Mouse (Mus musculus): Measurements from ENCODE around the gene Dennd4b. TPM values are rescaled to one million over a fixed set of nuclear protein-coding genes. Genes with fewer than 3 reads are reported as not detected.
A peak's percentile ranks its signal among the peaks of the same experiment; 100 is the strongest.

Dennd4b gene
- polyA plus RNA-seq, 2 experiments = 1.0 to 3.9 TPM

DNA sequence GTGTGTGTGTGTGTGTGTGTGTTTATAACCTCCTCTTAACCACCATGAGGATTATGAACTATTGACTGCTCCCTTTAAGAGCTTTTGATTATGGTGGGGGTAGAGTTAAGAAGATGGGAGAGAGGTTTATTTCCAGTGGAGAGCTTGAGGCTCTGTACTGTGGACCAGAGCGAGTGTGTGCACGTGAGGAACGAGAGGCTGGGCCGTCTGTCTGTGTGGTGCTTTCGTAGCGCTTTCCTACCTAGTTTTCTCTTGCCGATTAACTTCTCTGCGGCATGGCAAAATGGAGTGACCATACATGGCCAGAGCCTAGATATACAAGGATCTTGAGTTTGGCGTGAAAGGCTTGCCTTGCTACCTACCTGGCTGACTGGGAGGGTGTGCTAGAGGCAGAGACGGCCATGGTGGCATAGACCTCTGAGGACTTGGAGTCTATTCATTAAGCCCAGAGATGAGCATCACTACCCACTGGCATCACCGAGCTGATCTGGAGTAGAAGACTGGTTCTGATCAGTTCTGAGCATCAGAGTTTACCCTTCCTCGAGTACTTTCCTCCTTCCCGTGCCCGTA is 9.1 kb upstream of the Dennd4b start:
- H3K36me3 ChIP-seq (replicated peaks; ENCODE audit: control insufficient read depth, insufficient read depth, low read depth) = peaks cover 13% of the 10 kb centered on the region
- H3K4me1 ChIP-seq (replicated peaks; ENCODE audit: control insufficient read depth in 2 of 2, insufficient read depth in 2 of 2, low read length in 1 of 2) = peaks cover 5 to 7% of the 10 kb centered on the region in 2 experiments; a peak in 3 of 4 replicates
- no peaks in the 10 kb centered on the region for H3K27me3 ChIP-seq (ENCODE audit: control insufficient read depth, insufficient read depth, low read length)
- DNase-seq (ENCODE audit: low read depth in 3 of 3, low spot score in 3 of 3) = no peak
- no peak overlapping the region for H3K4me3 ChIP-seq (ENCODE audit: insufficient read depth in 1 of 2, low read depth in 2 of 2, low read length in 2 of 2)
- H3K27ac ChIP-seq = no peak overlapping the region
- H3K9ac ChIP-seq (replicated peaks) = no peak overlapping the region
- H3K9me3 ChIP-seq (ENCODE audit: control insufficient read depth, low read length) = no peaks in the 10 kb centered on the region
- no peak for TF ChIP-seq EP300 (IDR thresholded peaks at IDR 0.05; ENCODE audit: low read depth)
- TF ChIP-seq CTCF (IDR thresholded peaks at IDR 0.05; ENCODE audit: low read depth) = no peak
- no peak overlapping the region for H3K4me2 ChIP-seq (ENCODE audit: low read depth)
- ATAC-seq (ENCODE audit: insufficient read depth) = no peak
- WGBS (ENCODE audit: insufficient replicate concordance) = 89% methylated on average over 14 of the region's 14 CpGs

DNA sequence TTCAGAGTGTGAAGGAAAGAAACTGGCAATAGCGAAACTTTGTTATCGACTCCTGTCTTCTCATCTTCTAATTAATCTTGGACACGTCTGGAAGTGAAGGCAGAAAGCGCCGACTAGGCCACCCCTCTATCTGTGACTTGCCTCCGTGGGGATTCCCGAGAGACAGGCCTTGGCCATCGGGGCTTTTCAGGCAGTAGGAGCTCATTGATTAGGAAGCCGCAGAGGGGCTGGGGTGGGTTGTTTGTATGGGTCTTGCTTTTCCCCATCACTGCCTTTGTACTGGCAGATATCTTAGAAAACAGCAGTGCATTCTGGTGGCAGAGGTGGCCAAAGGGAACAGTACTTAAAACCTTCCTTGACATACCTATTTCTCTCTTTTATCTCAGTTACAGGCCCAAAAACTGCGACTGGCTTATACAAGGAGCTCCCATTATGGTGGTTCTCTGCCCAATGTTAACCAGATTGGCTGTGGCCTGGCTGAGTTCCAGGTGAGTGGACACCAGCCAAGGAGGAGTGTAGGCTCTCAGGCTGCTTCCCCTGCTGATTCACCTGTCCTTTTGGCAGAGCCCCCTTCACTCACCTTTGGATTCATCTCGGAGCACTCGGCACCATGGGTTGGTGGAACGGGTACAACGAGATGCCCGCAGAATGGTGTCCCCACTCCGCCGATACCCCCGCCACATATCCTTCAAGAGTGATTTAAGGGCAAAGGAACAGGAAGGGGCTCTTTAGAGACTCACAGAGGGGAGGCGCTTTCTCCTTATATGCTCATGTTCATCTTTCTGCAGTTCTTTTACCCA is 8.1 kb upstream of the Dennd4b start:
- Histone ChIP-seq H3K4me2 (ENCODE audit: low read depth) (no peak overlapping the region), H3K9ac (replicated peaks) (no peak overlapping the region), H3K36me3 (replicated peaks; ENCODE audit: control insufficient read depth, insufficient read depth, low read depth) (peaks cover 16% of the 10 kb centered on the region), H3K27ac (no peak overlapping the region), H3K4me1 (replicated peaks; ENCODE audit: control insufficient read depth in 2 of 2, insufficient read depth in 2 of 2, low read length in 1 of 2) (peaks cover 5 to 7% of the 10 kb centered on the region in 2 experiments; a peak in 3 of 4 replicates), H3K27me3 (ENCODE audit: control insufficient read depth, insufficient read depth, low read length) (no peaks in the 10 kb centered on the region), H3K9me3 (ENCODE audit: control insufficient read depth, low read length) (no peaks in the 10 kb centered on the region), H3K4me3 (ENCODE audit: insufficient read depth in 1 of 2, low read depth in 2 of 2, low read length in 2 of 2) (no peak overlapping the region)
- DNase-seq (ENCODE audit: low read depth in 3 of 3, low spot score in 3 of 3) (no peak), ATAC-seq (ENCODE audit: insufficient read depth) (no peak)
- TF ChIP-seq EP300 (IDR thresholded peaks at IDR 0.05; ENCODE audit: low read depth) (no peak), CTCF (IDR thresholded peaks at IDR 0.05; ENCODE audit: low read depth) (no peak)
- WGBS (ENCODE audit: insufficient replicate concordance) = 81% methylated on average over 19 of the region's 19 CpGs

DNA sequence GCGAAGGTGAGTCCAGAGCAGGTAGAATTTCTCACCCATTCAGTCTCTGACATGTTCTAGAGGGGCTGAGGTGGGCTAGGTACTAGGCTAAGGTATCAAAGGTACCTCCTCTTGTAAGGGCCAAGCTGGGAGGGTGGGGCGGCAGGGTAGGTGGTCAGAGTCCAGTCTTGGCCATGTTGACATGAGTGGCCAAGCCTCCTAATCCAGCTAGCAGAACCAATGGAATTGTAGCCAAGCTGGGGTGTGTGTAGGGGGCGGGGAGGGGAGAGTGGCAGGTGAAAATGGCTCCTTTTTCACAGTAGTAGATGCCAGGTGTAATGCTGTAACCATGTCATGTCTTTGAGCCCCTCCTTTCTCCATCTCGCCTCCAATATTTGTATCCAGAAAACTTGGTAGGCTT is 6.5 kb upstream of the Dennd4b start:
- no peak for DNase-seq (ENCODE audit: low read depth in 3 of 3, low spot score in 3 of 3)
- no peak for ATAC-seq (ENCODE audit: insufficient read depth)
- H3K9ac ChIP-seq (replicated peaks) = no peak overlapping the region
- peaks cover 19% of the 10 kb centered on the region for H3K36me3 ChIP-seq (replicated peaks; ENCODE audit: control insufficient read depth, insufficient read depth, low read depth)
- H3K4me2 ChIP-seq (ENCODE audit: low read depth) = no peak overlapping the region
- H3K27ac ChIP-seq = no peak overlapping the region
- 65% methylated on average over 4 of the region's 4 CpGs for WGBS (ENCODE audit: insufficient replicate concordance)
- H3K9me3 ChIP-seq (ENCODE audit: control insufficient read depth, low read length) = no peaks in the 10 kb centered on the region
- H3K4me1 ChIP-seq (replicated peaks; ENCODE audit: control insufficient read depth in 2 of 2, insufficient read depth in 2 of 2, low read length in 1 of 2) = peaks cover 5 to 7% of the 10 kb centered on the region in 2 experiments; a peak in 3 of 4 replicates
- TF ChIP-seq EP300 (IDR thresholded peaks at IDR 0.05; ENCODE audit: low read depth) (no peak), CTCF (IDR thresholded peaks at IDR 0.05; ENCODE audit: low read depth) (no peak)
- no peak overlapping the region for H3K4me3 ChIP-seq (ENCODE audit: insufficient read depth in 1 of 2, low read depth in 2 of 2, low read length in 2 of 2)
- no peaks in the 10 kb centered on the region for H3K27me3 ChIP-seq (ENCODE audit: control insufficient read depth, insufficient read depth, low read length)

DNA sequence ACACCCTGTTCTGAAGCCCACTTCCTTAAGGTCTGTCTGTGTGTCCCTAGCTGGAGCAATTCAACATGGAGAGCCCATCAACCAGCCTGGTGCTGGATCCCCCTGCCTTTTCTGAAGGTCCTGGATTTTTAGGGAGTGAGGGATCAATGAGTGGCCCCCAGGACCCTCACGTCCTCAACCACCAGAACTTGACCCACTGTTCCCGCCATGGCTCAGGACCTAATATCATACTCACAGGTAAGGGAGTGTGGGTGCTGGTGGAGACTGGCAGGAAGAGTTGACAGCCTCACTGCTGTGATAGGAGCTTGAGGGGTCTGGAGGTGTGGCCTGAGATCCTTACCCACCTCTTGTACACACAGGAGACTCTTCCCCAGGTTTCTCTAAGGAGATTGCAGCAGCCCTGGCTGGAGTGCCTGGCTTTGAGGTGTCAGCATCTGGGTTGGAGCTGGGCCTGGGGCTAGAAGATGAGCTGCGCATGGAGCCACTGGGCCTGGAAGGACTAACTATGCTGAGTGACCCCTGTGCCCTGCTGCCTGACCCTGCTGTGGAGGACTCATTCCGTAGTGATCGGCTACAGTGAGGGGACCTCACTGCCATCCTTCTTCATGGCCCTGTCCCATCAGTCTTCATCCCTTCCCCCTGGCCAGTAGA is 1.7 kb upstream of the Dennd4b start:
- H3K4me1 ChIP-seq (replicated peaks; ENCODE audit: control insufficient read depth in 2 of 2, insufficient read depth in 2 of 2, low read length in 1 of 2) = peaks cover 6 to 21% of the 10 kb centered on the region in 2 experiments
- no peaks in the 10 kb centered on the region for H3K9me3 ChIP-seq (ENCODE audit: control insufficient read depth, low read length)
- no peak overlapping the region for H3K4me3 ChIP-seq (ENCODE audit: insufficient read depth in 1 of 2, low read depth in 2 of 2, low read length in 2 of 2)
- H3K36me3 ChIP-seq (replicated peaks; ENCODE audit: control insufficient read depth, insufficient read depth, low read depth) = peaks cover 17% of the 10 kb centered on the region
- DNase-seq (ENCODE audit: low read depth in 3 of 3, low spot score in 3 of 3) (no peak), ATAC-seq (ENCODE audit: insufficient read depth) (no peak)
- no peak overlapping the region for H3K9ac ChIP-seq (replicated peaks)
- TF ChIP-seq CTCF (IDR thresholded peaks at IDR 0.05; ENCODE audit: low read depth) = no peak
- no peak for TF ChIP-seq EP300 (IDR thresholded peaks at IDR 0.05; ENCODE audit: low read depth)
- H3K27ac ChIP-seq = no peak overlapping the region
- H3K4me2 ChIP-seq (ENCODE audit: low read depth) = no peak overlapping the region
- WGBS (ENCODE audit: insufficient replicate concordance) = 74% methylated on average over 5 of the region's 5 CpGs
- no peaks in the 10 kb centered on the region for H3K27me3 ChIP-seq (ENCODE audit: control insufficient read depth, insufficient read depth, low read length)

DNA sequence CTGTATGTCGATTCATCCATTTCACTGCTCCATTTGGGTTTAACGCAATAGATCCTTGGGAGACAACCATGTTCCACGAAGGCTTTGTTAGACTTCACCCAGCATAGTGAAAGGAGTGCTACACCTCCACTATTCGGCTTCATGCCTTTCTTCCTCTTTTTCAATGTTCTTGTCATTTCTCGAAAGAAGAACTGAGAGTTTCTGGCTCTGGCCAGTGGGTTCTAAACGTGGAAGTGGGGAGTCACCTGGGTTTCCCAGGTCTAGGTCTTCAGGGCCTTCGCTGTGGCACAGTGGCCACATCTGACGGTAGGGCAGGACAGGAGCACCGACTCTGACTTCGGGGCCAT is 325 bp upstream of the Dennd4b start:
- Histone ChIP-seq H3K4me1 (replicated peaks; ENCODE audit: control insufficient read depth in 2 of 2, insufficient read depth in 2 of 2, low read length in 1 of 2) (peaks cover 6 to 23% of the 10 kb centered on the region in 2 experiments), H3K9me3 (ENCODE audit: control insufficient read depth, low read length) (no peaks in the 10 kb centered on the region), H3K4me3 (ENCODE audit: insufficient read depth in 1 of 2, low read depth in 2 of 2, low read length in 2 of 2) (peak overlapping the region; percentile 83 to 90), H3K27me3 (ENCODE audit: control insufficient read depth, insufficient read depth, low read length) (no peaks in the 10 kb centered on the region), H3K4me2 (ENCODE audit: low read depth) (peak overlapping the region; percentile 99), H3K27ac (no peak overlapping the region; the same call in 1 of the 2 replicates), H3K9ac (replicated peaks) (no peak overlapping the region), H3K36me3 (replicated peaks; ENCODE audit: control insufficient read depth, insufficient read depth, low read depth) (peaks cover 12% of the 10 kb centered on the region)
- ATAC-seq (ENCODE audit: insufficient read depth) = no peak
- no peak for DNase-seq (ENCODE audit: low read depth in 3 of 3, low spot score in 3 of 3)
- WGBS (ENCODE audit: insufficient replicate concordance) = 21% methylated on average over 10 of the region's 10 CpGs
- no peak for TF ChIP-seq EP300 (IDR thresholded peaks at IDR 0.05; ENCODE audit: low read depth)
- no peak for TF ChIP-seq CTCF (IDR thresholded peaks at IDR 0.05; ENCODE audit: low read depth)
